Mouse (Mus musculus) C2C12 (cell line): Measurements from ENCODE around the gene Dbn1. TPM values are rescaled to one million over a fixed set of nuclear protein-coding genes. Genes with fewer than 3 reads are reported as not detected.

ENCODE experiments used
- H3K27me3 ChIP-seq: one replicate; pipeline ENCODE4 v1.6.1; 2011; ENCODE audit not compliant: control insufficient read depth, insufficient read depth, insufficient read length
- H3K36me3 ChIP-seq: one replicate; pipeline ENCODE4 v1.6.1; 2011; ENCODE audit not compliant: control insufficient read depth, insufficient read depth
- H3K4me3 ChIP-seq: one replicate; pipeline ENCODE4 v1.5.1; 2011; ENCODE audit warnings: mild to moderate bottlenecking, control low read depth; ENCODE audit not compliant: poor library complexity, insufficient read depth, severe bottlenecking
- H3K79me2 ChIP-seq: one replicate; pipeline ENCODE4 v1.6.1; 2011; ENCODE audit not compliant: control insufficient read depth, insufficient read depth
- H3K79me3 ChIP-seq: one replicate; pipeline ENCODE4 v1.6.1; 2011; ENCODE audit warnings: low read depth, control low read depth
- H3ac ChIP-seq: one replicate; pipeline ENCODE3; 2011; ENCODE audit warnings: low read depth; ENCODE audit not compliant: control insufficient read depth, insufficient read length
- CEBPB ChIP-seq: IDR thresholded peaks from one replicate; pipeline ENCODE4 v1.6.1; 2011; ENCODE audit warnings: low read depth, mild to moderate bottlenecking, control low read depth, moderate library complexity
- CTCF ChIP-seq: IDR thresholded peaks from one replicate; pipeline ENCODE4 v1.5.1; 2011; ENCODE audit not compliant: control insufficient read depth, insufficient read depth, insufficient read length
- FOSL1 ChIP-seq: IDR thresholded peaks from one replicate; pipeline ENCODE4 v1.8.0; 2011; ENCODE audit warnings: mild to moderate bottlenecking, low read length; ENCODE audit not compliant: poor library complexity, insufficient read depth, severe bottlenecking
- MAX ChIP-seq: IDR thresholded peaks from one replicate; pipeline ENCODE4 v1.6.1; 2011; ENCODE audit warnings: mild to moderate bottlenecking, control low read depth
- MYOD1 ChIP-seq: IDR thresholded peaks from one replicate; pipeline ENCODE4 v1.6.1; 2011; ENCODE audit warnings: low read depth; ENCODE audit not compliant: control insufficient read depth, insufficient read length
- MYOG ChIP-seq: IDR thresholded peaks from one replicate; pipeline ENCODE4 v1.6.1; 2011; ENCODE audit not compliant: control insufficient read depth, insufficient read length; ENCODE audit errors: extremely low read depth
- USF1 ChIP-seq: IDR thresholded peaks from one replicate; pipeline ENCODE4 v1.6.1; 2011; ENCODE audit warnings: low read depth, mild to moderate bottlenecking, control low read depth, moderate library complexity
- polyA plus RNA-seq: library from polyadenylated mRNA; unstranded; fragments of >200 nt; fragmentation: generic; extraction: Trizol; gene quantifications from one replicate; pipeline ENCODE4 v1.2.1, GENCODE M21; 2012; ENCODE audit warnings: missing spikeins

Gene Dbn1
- polyA plus RNA-seq, 1 experiment: 87.7 TPM

GRCm38 (mm10) chr13:55510668-55511491, 23.0 kb upstream of the Dbn1 start:
- TF ChIP-seq CEBPB (no peak), MYOD1 (no peak), CTCF (no peak), MYOG (no peak), MAX (peak; percentile 19), USF1 (no peak), FOSL1 (no peak)
- Histone ChIP-seq H3K79me2 (peaks cover 71% of the 10 kb centered on the region), H3K4me3 (peak overlapping the region; percentile 91), H3K79me3 (peaks cover 42% of the 10 kb centered on the region), H3K36me3 (peaks cover 51% of the 10 kb centered on the region), H3K27me3 (no peaks in the 10 kb centered on the region), H3ac (peak overlapping the region; percentile 95)

- Histone ChIP-seq H3K36me3 (peaks cover 57% of the 10 kb centered on the region), H3K27me3 (no peaks in the 10 kb centered on the region), H3K4me3 (no peak overlapping the region), H3K79me3 (peaks cover 42% of the 10 kb centered on the region), H3ac (peak overlapping the region; percentile 56), H3K79me2 (peaks cover 77% of the 10 kb centered on the region)
- TF ChIP-seq USF1 (no peak), MYOG (no peak), MAX (no peak), CTCF (no peak), MYOD1 (no peak), FOSL1 (no peak), CEBPB (no peak)
Measured at GRCm38 (mm10) chr13:55510332-55510667, 22.4 kb upstream of the Dbn1 start.

GRCm38 (mm10) chr13:55508531-55508930, 20.6 kb upstream of the Dbn1 start:
- Histone ChIP-seq H3K79me2 (peaks cover 95% of the 10 kb centered on the region), H3K27me3 (no peaks in the 10 kb centered on the region), H3K36me3 (peaks cover 74% of the 10 kb centered on the region), H3K79me3 (peaks cover 42% of the 10 kb centered on the region), H3K4me3 (no peak overlapping the region), H3ac (no peak overlapping the region)
- no peak for TF ChIP-seq USF1

GRCm38 (mm10) chr13:55507877-55508276, 20.0 kb upstream of the Dbn1 start:
- TF ChIP-seq CEBPB: no peak
- no peak for TF ChIP-seq MAX
- TF ChIP-seq CTCF: no peak
- Histone ChIP-seq H3ac (no peak overlapping the region), H3K79me3 (peaks cover 40% of the 10 kb centered on the region), H3K4me3 (no peak overlapping the region), H3K36me3 (peaks cover 81% of the 10 kb centered on the region), H3K79me2 (peaks cover 97% of the 10 kb centered on the region), H3K27me3 (no peaks in the 10 kb centered on the region)

GRCm38 (mm10) chr13:55506697-55507096, 18.8 kb upstream of the Dbn1 start:
- peaks cover 87% of the 10 kb centered on the region for H3K36me3 ChIP-seq
- H3K27me3 ChIP-seq: no peaks in the 10 kb centered on the region
- peaks cover 28% of the 10 kb centered on the region for H3K79me3 ChIP-seq
- H3K4me3 ChIP-seq: no peak overlapping the region
- no peak for TF ChIP-seq USF1
- TF ChIP-seq CTCF: no peak
- no peak for TF ChIP-seq MAX
- no peak for TF ChIP-seq MYOG
- peaks cover 88% of the 10 kb centered on the region for H3K79me2 ChIP-seq
- no peak overlapping the region for H3ac ChIP-seq

- peaks cover 93% of the 10 kb centered on the region for H3K36me3 ChIP-seq
- H3K79me3 ChIP-seq: peaks cover 26% of the 10 kb centered on the region
- H3K79me2 ChIP-seq: peaks cover 80% of the 10 kb centered on the region
- TF ChIP-seq USF1 (no peak), CEBPB (no peak), MYOD1 (no peak), CTCF (no peak), MAX (no peak), FOSL1 (no peak)
- no peak overlapping the region for H3K4me3 ChIP-seq
- no peak overlapping the region for H3ac ChIP-seq
- no peaks in the 10 kb centered on the region for H3K27me3 ChIP-seq
Measured at GRCm38 (mm10) chr13:55505810-55506209, 17.9 kb upstream of the Dbn1 start.
